Mouse (Mus musculus): ENCODE data around the gene Usp24. TPM values are rescaled to one million over a fixed set of nuclear protein-coding genes. Genes with fewer than 3 reads are reported as not detected.

Usp24 gene
- polyA plus RNA-seq, 1 experiment, result 5.7 TPM

GRCm38 (mm10) chr4:106472335-106472734 lies 156.3 kb downstream of the Usp24 start:
- peaks cover 18% of the 10 kb centered on the region for H3K27me3 ChIP-seq (ENCODE audit: control insufficient read depth, insufficient read depth, insufficient read length)
- no peak for TF ChIP-seq MYOG (IDR thresholded peaks at IDR 0.05; ENCODE audit: control insufficient read depth, extremely low read depth, insufficient read length)
- no peak for TF ChIP-seq MAX (IDR thresholded peaks at IDR 0.05)
- peak; percentile 49 for TF ChIP-seq CTCF (IDR thresholded peaks at IDR 0.05; ENCODE audit: control insufficient read depth, insufficient read depth, insufficient read length)
- no peak for TF ChIP-seq CEBPB (IDR thresholded peaks at IDR 0.05; ENCODE audit: low read depth)
- no peaks in the 10 kb centered on the region for H3K36me3 ChIP-seq (ENCODE audit: control insufficient read depth, insufficient read depth)
- H3K79me3 ChIP-seq (ENCODE audit: low read depth), result no peaks in the 10 kb centered on the region
- no peaks in the 10 kb centered on the region for H3K79me2 ChIP-seq (ENCODE audit: control insufficient read depth, insufficient read depth)
- no peak overlapping the region for H3K4me3 ChIP-seq (ENCODE audit: insufficient read depth, poor library complexity, severe bottlenecking)
- no peak overlapping the region for H3ac ChIP-seq (ENCODE audit: control insufficient read depth, insufficient read length, low read depth)

GRCm38 (mm10) chr4:106474241-106474640 lies 158.2 kb downstream of the Usp24 start:
- H3K4me3 ChIP-seq (ENCODE audit: insufficient read depth, poor library complexity, severe bottlenecking), result no peak overlapping the region
- TF ChIP-seq CTCF (IDR thresholded peaks at IDR 0.05; ENCODE audit: control insufficient read depth, insufficient read depth, insufficient read length) (peak; percentile 71), MYOD1 (IDR thresholded peaks at IDR 0.05; ENCODE audit: control insufficient read depth, insufficient read length, low read depth) (peak; percentile 35), MYOG (IDR thresholded peaks at IDR 0.05; ENCODE audit: control insufficient read depth, extremely low read depth, insufficient read length) (no peak)
- no peaks in the 10 kb centered on the region for H3K36me3 ChIP-seq (ENCODE audit: control insufficient read depth, insufficient read depth)
- no peak overlapping the region for H3ac ChIP-seq (ENCODE audit: control insufficient read depth, insufficient read length, low read depth)
- H3K27me3 ChIP-seq (ENCODE audit: control insufficient read depth, insufficient read depth, insufficient read length), result peaks cover 31% of the 10 kb centered on the region
- no peaks in the 10 kb centered on the region for H3K79me3 ChIP-seq (ENCODE audit: low read depth)
- no peaks in the 10 kb centered on the region for H3K79me2 ChIP-seq (ENCODE audit: control insufficient read depth, insufficient read depth)

GRCm38 (mm10) chr4:106480545-106480944 lies 164.5 kb downstream of the Usp24 start:
- Histone ChIP-seq H3K36me3 (ENCODE audit: control insufficient read depth, insufficient read depth) (no peaks in the 10 kb centered on the region), H3K4me3 (ENCODE audit: insufficient read depth, poor library complexity, severe bottlenecking) (no peak overlapping the region), H3K79me2 (ENCODE audit: control insufficient read depth, insufficient read depth) (no peaks in the 10 kb centered on the region), H3ac (ENCODE audit: control insufficient read depth, insufficient read length, low read depth) (no peak overlapping the region), H3K27me3 (ENCODE audit: control insufficient read depth, insufficient read depth, insufficient read length) (peaks cover 82% of the 10 kb centered on the region), H3K79me3 (ENCODE audit: low read depth) (no peaks in the 10 kb centered on the region)
- no peak for TF ChIP-seq USF1 (IDR thresholded peaks at IDR 0.05; ENCODE audit: low read depth)
- TF ChIP-seq MYOD1 (IDR thresholded peaks at IDR 0.05; ENCODE audit: control insufficient read depth, insufficient read length, low read depth), result no peak
- no peak for TF ChIP-seq MYOG (IDR thresholded peaks at IDR 0.05; ENCODE audit: control insufficient read depth, extremely low read depth, insufficient read length)

- Histone ChIP-seq H3K4me3 (ENCODE audit: insufficient read depth, poor library complexity, severe bottlenecking) (no peak overlapping the region), H3ac (ENCODE audit: control insufficient read depth, insufficient read length, low read depth) (no peak overlapping the region), H3K27me3 (ENCODE audit: control insufficient read depth, insufficient read depth, insufficient read length) (peaks cover 90% of the 10 kb centered on the region), H3K36me3 (ENCODE audit: control insufficient read depth, insufficient read depth) (no peaks in the 10 kb centered on the region), H3K79me2 (ENCODE audit: control insufficient read depth, insufficient read depth) (no peaks in the 10 kb centered on the region), H3K79me3 (ENCODE audit: low read depth) (no peaks in the 10 kb centered on the region)
- TF ChIP-seq MYOG (IDR thresholded peaks at IDR 0.05; ENCODE audit: control insufficient read depth, extremely low read depth, insufficient read length), result no peak
- TF ChIP-seq CTCF (IDR thresholded peaks at IDR 0.05; ENCODE audit: control insufficient read depth, insufficient read depth, insufficient read length), result no peak
- TF ChIP-seq MAX (IDR thresholded peaks at IDR 0.05), result no peak
- TF ChIP-seq MYOD1 (IDR thresholded peaks at IDR 0.05; ENCODE audit: control insufficient read depth, insufficient read length, low read depth), result no peak
- TF ChIP-seq USF1 (IDR thresholded peaks at IDR 0.05; ENCODE audit: low read depth), result no peak
- TF ChIP-seq FOSL1 (IDR thresholded peaks at IDR 0.05; ENCODE audit: insufficient read depth, low read length, poor library complexity, severe bottlenecking), result no peak
- no peak for TF ChIP-seq CEBPB (IDR thresholded peaks at IDR 0.05; ENCODE audit: low read depth)
Measured at GRCm38 (mm10) chr4:106483215-106483727, 167.3 kb downstream of the Usp24 start.

- TF ChIP-seq MYOD1 (IDR thresholded peaks at IDR 0.05; ENCODE audit: control insufficient read depth, insufficient read length, low read depth) (no peak), MAX (IDR thresholded peaks at IDR 0.05) (no peak)
- H3K79me3 ChIP-seq (ENCODE audit: low read depth), result no peaks in the 10 kb centered on the region
- H3ac ChIP-seq (ENCODE audit: control insufficient read depth, insufficient read length, low read depth), result no peak overlapping the region
- H3K27me3 ChIP-seq (ENCODE audit: control insufficient read depth, insufficient read depth, insufficient read length), result peaks cover 87% of the 10 kb centered on the region
- no peaks in the 10 kb centered on the region for H3K36me3 ChIP-seq (ENCODE audit: control insufficient read depth, insufficient read depth)
- no peaks in the 10 kb centered on the region for H3K79me2 ChIP-seq (ENCODE audit: control insufficient read depth, insufficient read depth)
- H3K4me3 ChIP-seq (ENCODE audit: insufficient read depth, poor library complexity, severe bottlenecking), result no peak overlapping the region
Measured at GRCm38 (mm10) chr4:106483831-106484230, 167.8 kb downstream of the Usp24 start.

- TF ChIP-seq CTCF (IDR thresholded peaks at IDR 0.05; ENCODE audit: control insufficient read depth, insufficient read depth, insufficient read length), result no peak
- TF ChIP-seq FOSL1 (IDR thresholded peaks at IDR 0.05; ENCODE audit: insufficient read depth, low read length, poor library complexity, severe bottlenecking), result no peak
- TF ChIP-seq MAX (IDR thresholded peaks at IDR 0.05), result no peak
- no peak for TF ChIP-seq MYOG (IDR thresholded peaks at IDR 0.05; ENCODE audit: control insufficient read depth, extremely low read depth, insufficient read length)
- no peak for TF ChIP-seq MYOD1 (IDR thresholded peaks at IDR 0.05; ENCODE audit: control insufficient read depth, insufficient read length, low read depth)
- TF ChIP-seq USF1 (IDR thresholded peaks at IDR 0.05; ENCODE audit: low read depth), result no peak
- no peak for TF ChIP-seq CEBPB (IDR thresholded peaks at IDR 0.05; ENCODE audit: low read depth)
- H3K79me2 ChIP-seq (ENCODE audit: control insufficient read depth, insufficient read depth), result no peaks in the 10 kb centered on the region
- peaks cover 59% of the 10 kb centered on the region for H3K27me3 ChIP-seq (ENCODE audit: control insufficient read depth, insufficient read depth, insufficient read length)
- no peaks in the 10 kb centered on the region for H3K36me3 ChIP-seq (ENCODE audit: control insufficient read depth, insufficient read depth)
- no peak overlapping the region for H3K4me3 ChIP-seq (ENCODE audit: insufficient read depth, poor library complexity, severe bottlenecking)
- H3K79me3 ChIP-seq (ENCODE audit: low read depth), result no peaks in the 10 kb centered on the region
- no peak overlapping the region for H3ac ChIP-seq (ENCODE audit: control insufficient read depth, insufficient read length, low read depth)
Measured at GRCm38 (mm10) chr4:106490620-106491019, 174.6 kb downstream of the Usp24 start.

Other genes with a start within 250 kb of the Usp24 start
- 7.3 TPM for gene Pcsk9, start 148.1 kb downstream of the Usp24 start, polyA plus RNA-seq (2012; fragmentation: generic; extraction: Trizol)
- gene Bsnd, start 176.1 kb downstream of the Usp24 start, polyA plus RNA-seq (2012; fragmentation: generic; extraction: Trizol), result not detected
- gene Dhcr24, start 244.8 kb downstream of the Usp24 start, polyA plus RNA-seq (2012; fragmentation: generic; extraction: Trizol), result 113 TPM

Data from C2C12 (cell line).